Mouse (Mus musculus) thymus, adult 2 months (tissue): ENCODE results near the gene Asb16.

Source experiments
- CTCF ChIP-seq: fragments of 200-500 bp; IDR thresholded peaks from 2 replicates; pipeline ENCODE4 v1.5.1; 2012; ENCODE audit warnings: mild to moderate bottlenecking, control low read depth, low read length, moderate library complexity, borderline replicate concordance; ENCODE audit not compliant: control insufficient read depth, poor library complexity, insufficient read depth; ENCODE audit errors: extremely low read depth
- POLR2A ChIP-seq: fragments of 200-500 bp; IDR thresholded peaks from 2 replicates; pipeline ENCODE4 v1.6.1; 2012; ENCODE audit warnings: mild to moderate bottlenecking, low read length, control low read depth, moderate library complexity; ENCODE audit not compliant: control insufficient read depth, poor library complexity, insufficient read depth; ENCODE audit errors: extremely low read depth

DNA sequence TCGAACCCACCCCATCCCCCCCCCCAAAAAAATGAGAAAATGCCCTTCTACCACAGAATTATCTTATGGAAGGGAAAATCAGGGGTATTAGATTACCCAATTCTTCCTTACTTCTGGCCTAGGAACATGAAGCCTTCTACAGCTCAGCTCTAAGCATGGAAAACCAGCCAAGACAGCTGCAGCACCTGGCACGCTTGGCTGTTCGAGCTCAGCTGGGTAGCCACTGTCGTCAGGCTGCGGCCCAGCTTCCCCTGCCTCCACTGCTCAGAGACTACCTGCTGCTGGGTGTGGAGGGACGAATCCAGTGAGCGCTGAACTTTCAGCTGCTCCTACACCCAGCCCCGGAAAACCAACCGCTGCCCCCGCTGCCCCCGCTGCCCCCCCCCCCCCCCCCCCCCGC, 9.2 kb downstream of the Asb16 start:
- TF ChIP-seq CTCF (no peak), POLR2A (no peak)
